Mouse (Mus musculus) forebrain, embryonic 10.5 days (tissue): ENCODE measurements around the gene U2af2. TPM values are rescaled to one million over a fixed set of nuclear protein-coding genes. Genes with fewer than 3 reads are reported as not detected.
A peak's percentile ranks its signal among the peaks of the same experiment; 100 is the strongest.

Experiments
- DNase-seq: peaks from one replicate; pipeline ENCODE4 v3.0.0-alpha.2; 2017; ENCODE audit warnings: low spot score; ENCODE audit errors: extremely low spot score
- H3K27ac ChIP-seq: fragments of 300-500 bp; sonication (generic); 2 replicates; pipeline ENCODE4 v1.5.1; 2016; ENCODE audit warnings: mild to moderate bottlenecking
- H3K27me3 ChIP-seq: fragments of 300-500 bp; sonication (generic); 2 replicates; pipeline ENCODE4 v1.6.1; 2016; ENCODE audit warnings: mild to moderate bottlenecking; ENCODE audit not compliant: poor library complexity, severe bottlenecking
- H3K36me3 ChIP-seq: fragments of 300-500 bp; sonication (generic); replicated peaks from 2 replicates; pipeline ENCODE4 v1.6.1; 2016; ENCODE audit warnings: mild to moderate bottlenecking, moderate library complexity
- H3K4me1 ChIP-seq: fragments of 300-500 bp; sonication (generic); 2 replicates; pipeline ENCODE4 v1.6.1; 2016
- H3K4me3 ChIP-seq: fragments of 300-500 bp; sonication (generic); 2 replicates; pipeline ENCODE4 v1.5.1; 2016; ENCODE audit warnings: mild to moderate bottlenecking, moderate library complexity
- H3K9me3 ChIP-seq: fragments of 300-500 bp; sonication (generic); 2 replicates; pipeline ENCODE4 v1.6.1; 2016; ENCODE audit warnings: mild to moderate bottlenecking, moderate library complexity
- WGBS: fragments of 180-500 bp; shearing (Covaris S2); methylation state at CpG from one replicate; pipeline ENCODE4 v1.1.7; 2016; 5-methylcytosine and 5-hydroxymethylcytosine counted together
- polyA plus RNA-seq: library from polyadenylated mRNA; unstranded; fragments of >200 nt; fragmentation: Nextera tagmentation; extraction: Ambion mirVana; gene quantifications from 2 replicates; pipeline ENCODE4 v1.2.1, GENCODE M21; 2016

Gene U2af2
- polyA plus RNA-seq, 1 experiment from 2014 or later, result 181 TPM

GRCm38 (mm10) chr7:5021197-5021596, 40.7 kb upstream of the U2af2 start:
- 56% methylated on average over 5 of the region's 5 CpGs for WGBS
- Histone ChIP-seq H3K27ac (peak overlapping the region; percentile 98), H3K36me3 (peaks cover 62% of the 10 kb centered on the region), H3K27me3 (no peaks in the 10 kb centered on the region), H3K4me3 (peak overlapping the region; percentile 94), H3K9me3 (peaks cover 12% of the 10 kb centered on the region; the same call in 1 of the 2 replicates), H3K4me1 (peaks cover 26% of the 10 kb centered on the region)
- no peak for DNase-seq

- peaks cover 59% of the 10 kb centered on the region for H3K9me3 ChIP-seq
- H3K27ac ChIP-seq, result no peak overlapping the region
- peak overlapping the region; percentile 20; the same call in 1 of the 2 replicates for H3K4me3 ChIP-seq
- no peaks in the 10 kb centered on the region for H3K4me1 ChIP-seq
- no peaks in the 10 kb centered on the region for H3K27me3 ChIP-seq
- DNase-seq, result no peak
- peaks cover 98% of the 10 kb centered on the region for H3K36me3 ChIP-seq
- WGBS, result 97% methylated on average over 22 of the region's 22 CpGs
Measured at GRCm38 (mm10) chr7:5029543-5029942, 32.4 kb upstream of the U2af2 start.

- no peak for DNase-seq
- Histone ChIP-seq H3K36me3 (peaks cover 98% of the 10 kb centered on the region), H3K4me3 (peak overlapping the region; percentile 20), H3K9me3 (peaks cover 63% of the 10 kb centered on the region), H3K27ac (no peak overlapping the region), H3K4me1 (no peaks in the 10 kb centered on the region), H3K27me3 (no peaks in the 10 kb centered on the region)
- WGBS, result 90% methylated on average over 21 of the region's 21 CpGs
Measured at GRCm38 (mm10) chr7:5029946-5030345, 32.0 kb upstream of the U2af2 start.

GRCm38 (mm10) chr7:5030554-5031275, 31.2 kb upstream of the U2af2 start:
- Histone ChIP-seq H3K9me3 (peaks cover 69% of the 10 kb centered on the region), H3K4me3 (peak overlapping the region; percentile 20; the same call in 1 of the 2 replicates), H3K36me3 (peaks cover 98% of the 10 kb centered on the region), H3K4me1 (no peaks in the 10 kb centered on the region), H3K27me3 (no peaks in the 10 kb centered on the region), H3K27ac (no peak overlapping the region)
- WGBS, result 83% methylated on average over 63 of the region's 63 CpGs
- DNase-seq, result no peak

GRCm38 (mm10) chr7:5031496-5031895, 30.4 kb upstream of the U2af2 start:
- Histone ChIP-seq H3K27ac (no peak overlapping the region), H3K4me1 (no peaks in the 10 kb centered on the region), H3K36me3 (peaks cover 98% of the 10 kb centered on the region), H3K9me3 (peaks cover 75% of the 10 kb centered on the region), H3K27me3 (no peaks in the 10 kb centered on the region), H3K4me3 (peak overlapping the region; percentile 20; the same call in 1 of the 2 replicates)
- no peak for DNase-seq
- 78% methylated on average over 46 of the region's 46 CpGs for WGBS

- Histone ChIP-seq H3K4me1 (peaks cover 14% of the 10 kb centered on the region), H3K36me3 (peaks cover 77% of the 10 kb centered on the region), H3K9me3 (peaks cover 71% of the 10 kb centered on the region), H3K4me3 (no peak within 1 kb of the TSS), H3K27me3 (no peaks in the 10 kb centered on the region), H3K27ac (no peak within 1 kb of the TSS)
- no peak for DNase-seq
- WGBS, result 91% methylated on average over 3 of the region's 3 CpGs
Measured at GRCm38 (mm10) chr7:5033818-5034217, 28.1 kb upstream of the U2af2 start, which contains the start of gene 4632433K11Rik. Gene 4632433K11Rik, plus strand, starts transcription at chr7:5034118.

- no peak overlapping the region for H3K27ac ChIP-seq
- no peak for DNase-seq
- WGBS, result 94% methylated on average over 17 of the region's 17 CpGs
- peaks cover 21% of the 10 kb centered on the region for H3K4me1 ChIP-seq
- H3K27me3 ChIP-seq, result no peaks in the 10 kb centered on the region
- no peak overlapping the region for H3K4me3 ChIP-seq
- peaks cover 53% of the 10 kb centered on the region for H3K9me3 ChIP-seq
- H3K36me3 ChIP-seq, result peaks cover 63% of the 10 kb centered on the region
Measured at GRCm38 (mm10) chr7:5035628-5036027, 26.3 kb upstream of the U2af2 start.

GRCm38 (mm10) chr7:5036136-5036535, 25.8 kb upstream of the U2af2 start:
- Histone ChIP-seq H3K36me3 (peaks cover 61% of the 10 kb centered on the region), H3K9me3 (peaks cover 47% of the 10 kb centered on the region), H3K4me1 (peaks cover 21% of the 10 kb centered on the region), H3K4me3 (no peak overlapping the region), H3K27me3 (no peaks in the 10 kb centered on the region), H3K27ac (no peak overlapping the region)
- DNase-seq, result no peak
- WGBS, result 90% methylated on average over 9 of the region's 9 CpGs

- H3K9me3 ChIP-seq, result peaks cover 39% of the 10 kb centered on the region
- peaks cover 21% of the 10 kb centered on the region for H3K4me1 ChIP-seq
- WGBS, result 94% methylated on average over 7 of the region's 7 CpGs
- H3K4me3 ChIP-seq, result peak overlapping the region; percentile 76; the same call in 1 of the 2 replicates
- no peaks in the 10 kb centered on the region for H3K27me3 ChIP-seq
- no peak overlapping the region for H3K27ac ChIP-seq
- peaks cover 58% of the 10 kb centered on the region for H3K36me3 ChIP-seq
- no peak for DNase-seq
Measured at GRCm38 (mm10) chr7:5037026-5037425, 24.9 kb upstream of the U2af2 start.

- Histone ChIP-seq H3K4me3 (peak overlapping the region; percentile 76), H3K36me3 (peaks cover 53% of the 10 kb centered on the region), H3K4me1 (peaks cover 21% of the 10 kb centered on the region), H3K9me3 (peaks cover 34% of the 10 kb centered on the region), H3K27ac (peak overlapping the region; percentile 98; the same call in 1 of the 2 replicates), H3K27me3 (no peaks in the 10 kb centered on the region)
- 88% methylated on average over 8 of the region's 8 CpGs for WGBS
- no peak for DNase-seq
Measured at GRCm38 (mm10) chr7:5037467-5037866, 24.5 kb upstream of the U2af2 start.

GRCm38 (mm10) chr7:5038109-5038732, 23.7 kb upstream of the U2af2 start, which contains the start of gene Zfp784:
Gene Zfp784, minus strand, starts transcription at chr7:5038446.
- DNase-seq, result peak; percentile 90
- H3K4me3 ChIP-seq, result peak within 1 kb of the TSS; percentile 76
- peaks cover 21% of the 10 kb centered on the region for H3K4me1 ChIP-seq
- peaks cover 29% of the 10 kb centered on the region for H3K9me3 ChIP-seq
- no peaks in the 10 kb centered on the region for H3K27me3 ChIP-seq
- H3K36me3 ChIP-seq, result peaks cover 46% of the 10 kb centered on the region
- peak within 1 kb of the TSS; percentile 98 for H3K27ac ChIP-seq
- under 1% methylated on average over 48 of the region's 48 CpGs for WGBS

- Histone ChIP-seq H3K27me3 (no peaks in the 10 kb centered on the region), H3K4me3 (peak overlapping the region; percentile 76), H3K4me1 (peaks cover 21% of the 10 kb centered on the region), H3K9me3 (peaks cover 22% of the 10 kb centered on the region), H3K27ac (peak overlapping the region; percentile 98), H3K36me3 (peaks cover 39% of the 10 kb centered on the region)
- no peak for DNase-seq
- WGBS, result 45% methylated on average over 5 of the region's 5 CpGs
Measured at GRCm38 (mm10) chr7:5038940-5039339, 23.0 kb upstream of the U2af2 start.

GRCm38 (mm10) chr7:5044981-5045380, 17.0 kb upstream of the U2af2 start:
- no peaks in the 10 kb centered on the region for H3K4me1 ChIP-seq
- H3K27me3 ChIP-seq, result peaks cover 5% of the 10 kb centered on the region; the same call in 1 of the 2 replicates
- no peaks in the 10 kb centered on the region; the same call in 1 of the 2 replicates for H3K9me3 ChIP-seq
- no peak for DNase-seq
- no peak overlapping the region for H3K4me3 ChIP-seq
- H3K36me3 ChIP-seq, result peaks cover 13% of the 10 kb centered on the region
- 81% methylated on average over 2 of the region's 2 CpGs for WGBS
- H3K27ac ChIP-seq, result no peak overlapping the region
